Mouse (Mus musculus) neural tube, embryonic 12.5 days (tissue): ENCODE data around the gene Rap1gds1. TPM values are rescaled to one million over a fixed set of nuclear protein-coding genes. Genes with fewer than 3 reads are reported as not detected.

ENCODE experiments used
- ATAC-seq: fragments of 200-750 bp; cut with Nextera tagmentation; 2 replicates; pipeline ENCODE4 v1.8.0; 2017; ENCODE audit warnings: low read depth, mild to moderate bottlenecking, moderate TSS enrichment, moderate library complexity; ENCODE audit not compliant: low FRiP score
- H3K27ac ChIP-seq: fragments of 300-500 bp; sonication (generic); 2 replicates; pipeline ENCODE4 v1.5.1; 2016
- H3K27me3 ChIP-seq: fragments of 300-500 bp; sonication (generic); replicated peaks from 2 replicates; pipeline ENCODE4 v1.6.1; 2016; ENCODE audit warnings: mild to moderate bottlenecking
- H3K36me3 ChIP-seq: fragments of 300-500 bp; sonication (generic); 2 replicates; pipeline ENCODE4 v1.6.1; 2016; ENCODE audit warnings: mild to moderate bottlenecking
- H3K4me1 ChIP-seq: fragments of 300-500 bp; sonication (generic); 2 replicates; pipeline ENCODE4 v1.6.1; 2016
- H3K4me2 ChIP-seq: fragments of 300-500 bp; sonication (generic); replicated peaks from 2 replicates; pipeline ENCODE4 v1.6.1; 2016; ENCODE audit warnings: mild to moderate bottlenecking
- H3K4me3 ChIP-seq: fragments of 300-500 bp; sonication (generic); 2 replicates; pipeline ENCODE4 v1.5.1; 2016
- H3K9ac ChIP-seq: fragments of 300-500 bp; sonication (generic); 2 replicates; pipeline ENCODE4 v1.6.1; 2016; ENCODE audit warnings: mild to moderate bottlenecking
- H3K9me3 ChIP-seq: fragments of 300-500 bp; sonication (generic); 2 replicates; pipeline ENCODE4 v1.6.1; 2016; ENCODE audit warnings: mild to moderate bottlenecking
- WGBS: fragments of 180-500 bp; shearing (Covaris S2); methylation state at CpG from one replicate; pipeline ENCODE4 v1.1.7; 2016; 5-methylcytosine and 5-hydroxymethylcytosine counted together
- polyA plus RNA-seq: library from polyadenylated mRNA; unstranded; fragments of >200 nt; fragmentation: Nextera tagmentation; extraction: Ambion mirVana; gene quantifications from 2 replicates; pipeline ENCODE4 v1.2.1, GENCODE M21; 2016

Rap1gds1 gene
- polyA plus RNA-seq, 1 experiment from 2014 or later, result 93.7 TPM

- Histone ChIP-seq H3K27ac (peak overlapping the region; percentile 38; the same call in 1 of the 2 replicates), H3K36me3 (peaks cover 29% of the 10 kb centered on the region), H3K9me3 (no peaks in the 10 kb centered on the region), H3K9ac (no peak overlapping the region), H3K4me2 (no peak overlapping the region), H3K27me3 (no peaks in the 10 kb centered on the region), H3K4me3 (no peak overlapping the region), H3K4me1 (peaks cover 16% of the 10 kb centered on the region)
- ATAC-seq, result no peak
- 43% methylated on average over 5 of the region's 5 CpGs for WGBS
These were observed 181.5 kb downstream of the Rap1gds1 start for GRCm38 (mm10) chr3:138893520-138893919.

GRCm38 (mm10) chr3:138889769-138890295 is 185.2 kb downstream of the Rap1gds1 start:
- Histone ChIP-seq H3K4me1 (peaks cover 16% of the 10 kb centered on the region), H3K4me3 (no peak overlapping the region), H3K27me3 (no peaks in the 10 kb centered on the region), H3K9ac (no peak overlapping the region), H3K4me2 (no peak overlapping the region), H3K36me3 (peaks cover 5% of the 10 kb centered on the region), H3K9me3 (no peaks in the 10 kb centered on the region), H3K27ac (no peak overlapping the region)
- 84% methylated on average over 10 of the region's 10 CpGs for WGBS
- no peak for ATAC-seq

- Histone ChIP-seq H3K4me2 (no peak overlapping the region), H3K4me3 (no peak overlapping the region), H3K9ac (no peak overlapping the region), H3K27ac (no peak overlapping the region), H3K27me3 (no peaks in the 10 kb centered on the region), H3K9me3 (no peaks in the 10 kb centered on the region), H3K36me3 (peaks cover 8% of the 10 kb centered on the region), H3K4me1 (peaks cover 16% of the 10 kb centered on the region)
- no peak for ATAC-seq
- WGBS, result 78% methylated on average over 4 of the region's 4 CpGs
These were observed 185.8 kb downstream of the Rap1gds1 start for GRCm38 (mm10) chr3:138889214-138889613.

- Histone ChIP-seq H3K27me3 (no peaks in the 10 kb centered on the region), H3K9ac (no peak overlapping the region), H3K9me3 (no peaks in the 10 kb centered on the region), H3K4me2 (no peak overlapping the region), H3K27ac (no peak overlapping the region), H3K4me3 (no peak overlapping the region), H3K36me3 (peaks cover 8% of the 10 kb centered on the region), H3K4me1 (peaks cover 17% of the 10 kb centered on the region)
- no peak for ATAC-seq
- WGBS, result 81% methylated on average over 5 of the region's 5 CpGs
These were observed 188.9 kb downstream of the Rap1gds1 start for GRCm38 (mm10) chr3:138886121-138886520.

GRCm38 (mm10) chr3:138881725-138882347 is 193.2 kb downstream of the Rap1gds1 start:
- Histone ChIP-seq H3K27me3 (no peaks in the 10 kb centered on the region), H3K4me1 (peaks cover 13% of the 10 kb centered on the region), H3K36me3 (peaks cover 15% of the 10 kb centered on the region), H3K27ac (no peak overlapping the region), H3K4me3 (no peak overlapping the region), H3K9ac (no peak overlapping the region), H3K4me2 (no peak overlapping the region), H3K9me3 (no peaks in the 10 kb centered on the region)
- ATAC-seq, result peak; percentile 67
- 79% methylated on average over 6 of the region's 6 CpGs for WGBS

GRCm38 (mm10) chr3:138880999-138881724 is 193.8 kb downstream of the Rap1gds1 start:
- ATAC-seq, result no peak

GRCm38 (mm10) chr3:138877741-138878140 is 197.3 kb downstream of the Rap1gds1 start:
- WGBS, result 83% methylated on average over 4 of the region's 4 CpGs

More at GRCm38 (mm10) chr3:138880999-138881724, 193.8 kb downstream of the Rap1gds1 start:
- Histone ChIP-seq H3K9ac (no peak overlapping the region), H3K36me3 (peaks cover 21% of the 10 kb centered on the region), H3K4me1 (peaks cover 13% of the 10 kb centered on the region), H3K9me3 (no peaks in the 10 kb centered on the region), H3K27me3 (no peaks in the 10 kb centered on the region), H3K4me3 (no peak overlapping the region), H3K4me2 (no peak overlapping the region), H3K27ac (no peak overlapping the region)
- WGBS, result 89% methylated on average over 11 of the region's 11 CpGs

GRCm38 (mm10) chr3:138876931-138877361 is 198.1 kb downstream of the Rap1gds1 start:
- no peak overlapping the region for H3K4me2 ChIP-seq
- H3K4me1 ChIP-seq, result peaks cover 17% of the 10 kb centered on the region
- no peaks in the 10 kb centered on the region; the same call in 1 of the 2 replicates for H3K9me3 ChIP-seq
- H3K27ac ChIP-seq, result no peak overlapping the region
- H3K27me3 ChIP-seq, result no peaks in the 10 kb centered on the region
- H3K36me3 ChIP-seq, result peaks cover 26% of the 10 kb centered on the region
- no peak overlapping the region for H3K4me3 ChIP-seq
- H3K9ac ChIP-seq, result no peak overlapping the region
- 91% methylated on average over 14 of the region's 14 CpGs for WGBS
- no peak for ATAC-seq

More at GRCm38 (mm10) chr3:138877741-138878140, 197.3 kb downstream of the Rap1gds1 start:
- Histone ChIP-seq H3K4me2 (no peak overlapping the region), H3K4me1 (peaks cover 19% of the 10 kb centered on the region), H3K27ac (no peak overlapping the region), H3K36me3 (peaks cover 26% of the 10 kb centered on the region), H3K4me3 (no peak overlapping the region), H3K9ac (no peak overlapping the region), H3K27me3 (no peaks in the 10 kb centered on the region), H3K9me3 (no peaks in the 10 kb centered on the region; the same call in 1 of the 2 replicates)
- ATAC-seq, result no peak

- Histone ChIP-seq H3K36me3 (peaks cover 26% of the 10 kb centered on the region), H3K9me3 (no peaks in the 10 kb centered on the region; the same call in 1 of the 2 replicates), H3K27ac (no peak overlapping the region), H3K27me3 (no peaks in the 10 kb centered on the region), H3K4me1 (peaks cover 12% of the 10 kb centered on the region), H3K9ac (no peak overlapping the region), H3K4me2 (no peak overlapping the region), H3K4me3 (no peak overlapping the region)
- ATAC-seq, result no peak
- 82% methylated on average over 10 of the region's 10 CpGs for WGBS
These were observed 198.6 kb downstream of the Rap1gds1 start for GRCm38 (mm10) chr3:138876418-138876817.

GRCm38 (mm10) chr3:138875936-138876335 is 199.1 kb downstream of the Rap1gds1 start:
- Histone ChIP-seq H3K36me3 (peaks cover 26% of the 10 kb centered on the region), H3K9me3 (no peaks in the 10 kb centered on the region; the same call in 1 of the 2 replicates), H3K4me1 (peaks cover 10% of the 10 kb centered on the region; the same call in 1 of the 2 replicates), H3K27ac (no peak overlapping the region), H3K4me3 (no peak overlapping the region), H3K4me2 (no peak overlapping the region), H3K9ac (no peak overlapping the region), H3K27me3 (no peaks in the 10 kb centered on the region)
- WGBS, result 93% methylated on average over 6 of the region's 6 CpGs
- ATAC-seq, result no peak
